Mouse (Mus musculus) embryo, embryonic 10 days (tissue): ENCODE data around the gene F3.
A peak's percentile ranks its signal among the peaks of the same experiment; 100 is the strongest.

Source experiments
- DNase-seq: peaks from one replicate; pipeline ENCODE4 v3.0.0-alpha.2; 2015; ENCODE audit warnings: low spot score

F3 gene

DNA sequence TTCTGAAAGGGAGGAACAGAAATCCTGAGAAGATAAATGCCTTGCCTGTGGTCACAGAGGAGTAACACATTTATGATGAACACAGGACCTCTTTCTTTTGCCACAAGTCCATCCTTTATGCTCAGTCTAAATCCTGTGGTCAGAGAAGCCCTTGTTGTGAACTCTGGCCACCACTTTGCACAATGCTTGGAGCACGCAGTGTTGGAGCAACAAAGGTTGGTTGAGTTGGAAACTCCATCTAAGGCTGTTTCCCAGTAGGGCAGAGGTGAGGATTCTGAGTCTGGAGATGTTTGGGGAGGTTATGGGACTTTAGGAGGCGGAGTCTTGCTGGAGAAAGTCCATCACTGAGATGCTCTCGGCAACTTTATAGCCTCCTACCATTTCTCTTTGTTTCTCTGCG, 16.2 kb upstream of the F3 start:
- no peak for DNase-seq

DNA sequence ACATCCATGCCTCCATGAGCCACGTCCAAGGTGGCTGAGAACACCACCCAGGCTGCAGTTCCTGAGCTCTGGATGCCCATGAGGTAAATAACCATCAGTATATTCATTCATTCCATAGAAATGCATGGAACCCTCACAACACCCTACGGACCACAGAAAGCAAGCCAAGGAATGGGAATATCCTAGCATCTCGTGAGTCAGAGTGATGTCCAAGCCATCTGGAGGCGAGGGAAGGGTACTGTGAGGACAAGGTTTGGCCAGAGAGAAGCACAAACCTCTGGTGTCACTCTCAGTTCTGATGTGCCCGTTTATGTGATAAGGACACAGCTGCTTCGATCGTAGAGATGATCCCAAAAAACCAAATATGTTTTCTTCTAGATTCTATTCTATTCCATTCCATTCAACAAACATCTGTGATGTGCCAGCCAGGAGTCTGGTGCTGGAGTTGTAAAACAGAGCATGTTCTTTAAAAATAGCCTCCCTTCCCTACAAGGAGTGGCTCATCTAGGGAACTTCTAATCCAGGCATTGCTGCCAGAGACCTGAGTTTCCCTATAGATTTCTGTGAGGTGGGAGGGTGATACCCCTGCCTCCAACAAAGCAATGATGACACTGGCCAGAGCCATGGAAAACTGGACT, 12.3 kb upstream of the F3 start:
- no peak for DNase-seq

DNA sequence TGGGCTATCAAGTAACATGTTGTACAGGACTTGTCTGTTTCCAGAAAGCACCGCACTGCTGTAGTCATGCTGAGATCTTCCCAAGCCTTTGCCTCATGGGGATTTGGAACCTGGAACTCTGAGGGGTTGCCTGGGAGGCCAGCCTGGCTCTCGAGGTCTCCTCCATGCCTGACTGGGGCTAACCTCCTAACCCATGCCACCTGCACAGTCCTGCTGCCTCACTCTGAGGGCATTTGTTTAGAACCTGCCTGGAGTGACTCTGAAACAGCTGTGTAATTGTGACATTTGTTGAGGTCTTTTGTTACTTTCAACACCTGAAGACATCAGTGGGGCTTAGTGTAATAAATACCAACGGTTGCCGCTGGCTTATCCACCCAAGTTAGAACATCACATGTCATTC, 11.1 kb upstream of the F3 start:
- DNase-seq, result no peak

DNA sequence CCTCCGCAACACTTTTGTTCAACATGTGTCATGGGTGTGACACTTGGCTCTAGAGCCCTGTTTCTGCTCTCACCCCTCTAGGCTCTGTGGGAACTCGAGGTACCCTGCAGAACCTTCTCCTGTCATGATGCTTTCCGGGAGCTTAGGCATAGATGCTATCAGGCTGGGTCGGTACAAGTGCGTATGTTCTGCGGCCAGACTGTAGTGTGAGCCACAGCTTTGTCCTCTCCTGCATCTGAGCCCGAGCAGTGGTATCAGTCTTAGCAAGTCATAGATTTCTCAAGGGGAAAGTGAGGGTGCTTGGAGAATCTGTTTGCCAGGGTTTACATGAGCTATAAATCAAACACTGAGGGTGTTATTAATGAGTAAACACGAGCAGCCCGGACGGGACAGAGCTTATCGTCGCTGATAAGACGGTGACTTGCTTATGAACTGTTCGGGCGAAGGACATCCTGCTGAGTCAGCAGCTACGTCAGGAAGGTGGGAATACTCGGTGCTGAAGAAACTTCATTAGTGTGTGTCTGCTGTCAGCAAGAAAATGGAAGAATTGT, 10.1 kb upstream of the F3 start:
- DNase-seq, result no peak

DNA sequence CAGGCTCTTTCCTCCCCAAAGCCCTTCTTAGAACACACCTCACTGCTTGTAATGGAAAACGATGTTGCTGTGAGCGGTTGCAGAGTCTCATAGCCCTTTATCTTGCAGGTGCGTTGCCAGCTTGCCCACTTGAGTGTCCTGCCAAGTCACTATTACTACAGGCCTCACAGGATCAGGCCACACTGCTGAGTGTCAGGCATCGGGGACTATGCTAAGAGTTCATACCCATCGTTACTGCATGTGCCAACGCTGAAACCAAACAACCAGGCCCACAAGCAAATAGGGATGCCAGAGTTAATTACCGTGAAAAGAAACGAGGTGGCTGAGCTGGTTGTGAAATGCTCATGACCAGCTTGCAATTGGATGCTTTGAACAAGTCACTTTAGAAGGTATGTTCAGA, 9.5 kb upstream of the F3 start:
- no peak for DNase-seq

DNA sequence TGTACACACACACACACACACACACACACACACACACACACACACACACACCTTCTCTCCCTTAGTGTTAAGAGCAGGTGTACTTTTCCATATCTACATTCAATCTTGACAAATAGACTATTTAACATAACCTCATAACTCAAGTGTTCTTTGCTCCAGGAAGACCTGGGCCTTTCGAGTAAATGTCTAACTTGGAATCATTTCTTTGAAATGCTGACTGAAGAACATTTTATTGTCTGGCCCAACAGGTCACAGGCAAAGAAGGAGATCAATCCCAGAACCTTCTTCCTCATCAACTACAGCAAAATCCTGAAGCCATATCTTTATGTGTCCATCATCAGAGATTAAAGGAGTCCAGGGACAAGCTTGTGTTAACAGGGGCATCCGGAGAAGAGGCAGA, 8.9 kb upstream of the F3 start:
- no peak for DNase-seq

DNA sequence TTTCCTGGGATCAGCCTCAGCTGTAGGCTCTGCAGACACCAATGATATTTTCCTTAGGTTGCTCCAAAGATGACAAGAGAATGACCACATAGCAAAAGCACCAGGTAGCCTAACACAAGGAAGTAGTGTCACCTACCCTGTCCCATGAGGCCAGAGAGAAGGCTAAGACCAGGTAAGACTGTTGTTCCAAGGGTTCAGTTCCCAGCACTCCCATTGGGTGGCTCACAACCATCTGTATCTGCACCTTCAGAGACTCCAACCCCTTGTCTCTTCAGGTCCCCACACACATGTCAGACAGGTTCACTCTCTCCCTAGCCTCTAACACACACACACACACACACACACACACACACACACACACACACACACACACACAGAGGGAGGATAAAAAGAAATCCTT, 8.0 kb upstream of the F3 start:
- DNase-seq, result no peak

DNA sequence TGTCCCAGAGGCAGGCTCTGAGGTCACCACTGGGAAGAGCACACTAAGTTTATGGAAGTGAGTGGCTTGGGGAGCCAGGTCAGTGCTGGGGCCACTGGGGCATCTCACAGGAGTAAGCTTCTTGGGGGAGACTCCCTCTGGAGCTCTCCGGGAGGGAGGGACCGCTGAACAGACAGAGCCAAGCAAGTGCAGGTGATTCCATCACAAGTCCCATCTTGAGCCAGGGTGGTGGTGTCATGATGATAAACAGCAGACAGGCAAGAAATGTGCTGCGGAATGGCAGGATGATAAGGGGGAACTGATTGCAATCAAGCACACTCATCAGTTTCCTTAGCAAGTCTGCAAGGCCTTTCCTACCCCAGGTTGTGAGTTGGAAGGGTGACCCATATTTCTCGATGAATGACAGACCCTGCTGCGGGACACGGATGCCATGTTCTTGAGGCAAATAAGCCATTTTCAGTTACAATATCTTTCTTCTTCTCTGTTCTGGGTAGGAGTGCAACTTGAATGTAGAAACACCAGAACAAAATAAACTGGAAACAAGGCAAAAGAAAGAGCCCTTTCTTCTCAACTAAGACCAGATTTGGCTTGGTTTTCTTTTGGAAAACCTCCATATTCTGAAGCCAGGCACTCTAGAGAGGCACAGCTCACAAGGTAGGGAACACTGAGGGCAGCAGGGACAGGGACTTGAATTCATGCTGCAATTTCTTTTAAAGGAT, 7.4 kb upstream of the F3 start:
- no peak for DNase-seq

DNA sequence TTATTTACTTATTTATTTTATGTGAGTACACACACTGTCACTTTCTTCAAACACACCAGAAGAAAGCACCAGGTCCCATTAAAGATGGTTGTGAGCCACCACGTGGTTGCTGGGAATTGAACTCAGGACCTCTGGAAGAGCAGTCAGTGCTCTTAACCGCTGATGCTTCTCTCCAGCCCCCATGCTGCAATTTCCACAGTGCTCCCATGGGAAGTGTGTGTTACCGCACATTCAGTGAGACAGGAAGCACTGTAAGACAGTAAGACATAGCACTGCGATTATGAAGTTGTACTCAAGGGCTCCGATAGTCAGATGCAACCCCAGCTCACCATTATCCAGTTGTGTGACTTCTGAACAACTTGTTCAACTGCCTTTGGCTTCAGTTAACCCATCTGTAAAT, 6.9 kb upstream of the F3 start:
- no peak for DNase-seq

DNA sequence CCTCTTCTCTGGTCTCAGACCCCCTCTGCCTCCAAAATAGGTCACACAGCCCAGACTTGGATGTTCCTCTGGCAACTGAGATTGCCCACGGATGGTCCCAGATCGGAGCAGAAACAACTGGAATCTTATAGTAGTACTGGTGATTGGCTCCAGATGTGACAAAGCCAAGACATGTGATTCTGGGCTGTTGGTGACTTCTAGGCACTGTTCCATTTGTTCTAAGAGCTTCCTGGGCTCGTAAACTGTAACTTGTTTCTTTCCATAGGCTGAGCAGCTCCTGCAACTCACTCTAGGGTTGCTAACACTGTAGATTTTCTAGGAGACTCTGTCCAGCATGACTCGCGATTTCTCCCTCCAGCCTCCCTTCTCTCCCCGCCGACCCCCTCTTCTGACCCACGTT, 4.7 kb upstream of the F3 start:
- no peak for DNase-seq

DNA sequence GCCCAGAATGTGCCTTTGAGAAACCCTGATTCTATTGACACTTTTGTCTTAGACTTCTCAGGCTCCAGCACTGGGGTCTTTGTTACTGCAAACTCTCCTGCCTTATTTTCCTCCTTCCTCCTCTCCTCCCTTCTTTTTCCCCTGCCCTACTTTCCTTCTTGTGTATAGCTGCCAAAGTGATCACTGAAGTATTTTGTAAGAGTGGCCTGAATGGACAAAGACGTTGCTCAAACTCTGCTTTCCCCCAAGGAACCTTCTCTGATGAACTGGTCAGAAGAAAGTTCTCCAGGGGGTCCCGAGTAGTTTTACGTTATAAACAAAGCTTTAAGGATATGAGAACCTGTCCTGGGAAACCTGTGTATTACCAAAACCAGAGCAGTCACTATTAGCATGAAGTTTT, 3.6 kb upstream of the F3 start:
- DNase-seq, result no peak

DNA sequence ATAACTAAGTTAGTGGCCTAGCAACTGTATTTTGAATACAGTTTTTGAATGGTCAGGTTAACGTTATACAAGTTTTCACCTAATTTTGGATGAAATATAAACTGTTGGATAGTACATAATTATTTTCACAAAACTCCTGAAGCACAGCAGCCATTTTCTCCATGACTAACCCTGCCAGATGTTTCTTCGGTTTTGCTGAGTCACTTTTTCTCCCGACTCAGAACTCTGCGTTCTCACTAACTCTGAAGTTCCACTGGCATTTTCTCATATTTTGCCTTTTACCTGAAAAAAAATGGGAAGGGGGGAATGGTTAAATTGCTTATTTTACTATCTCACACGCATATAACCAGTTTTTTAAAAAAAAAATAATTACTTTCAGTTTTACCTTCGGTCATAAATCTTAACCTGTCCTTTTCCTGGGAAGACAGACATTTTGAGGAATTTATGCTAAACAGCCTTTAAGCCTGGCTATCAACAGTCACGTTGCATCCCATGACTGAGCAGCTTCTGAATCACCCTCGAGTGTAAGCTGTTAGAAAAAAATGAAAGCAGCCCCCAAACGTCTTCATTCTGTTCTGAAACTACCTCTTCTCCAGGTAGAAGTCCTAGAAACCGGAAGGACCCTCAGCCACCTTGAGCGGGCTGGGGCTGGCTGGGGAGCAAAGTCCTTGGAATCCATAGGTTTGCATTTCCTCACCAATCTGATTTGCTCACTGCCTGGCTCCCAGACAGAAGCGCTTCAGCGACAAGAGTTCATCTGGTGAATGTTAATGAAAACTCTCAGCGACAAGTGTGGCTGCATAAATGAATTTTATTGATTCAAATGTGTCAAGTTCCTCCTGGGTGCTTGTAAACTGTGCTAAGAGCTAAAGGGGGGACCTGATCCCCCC, 2.3 kb upstream of the F3 start:
- DNase-seq, result no peak

DNA sequence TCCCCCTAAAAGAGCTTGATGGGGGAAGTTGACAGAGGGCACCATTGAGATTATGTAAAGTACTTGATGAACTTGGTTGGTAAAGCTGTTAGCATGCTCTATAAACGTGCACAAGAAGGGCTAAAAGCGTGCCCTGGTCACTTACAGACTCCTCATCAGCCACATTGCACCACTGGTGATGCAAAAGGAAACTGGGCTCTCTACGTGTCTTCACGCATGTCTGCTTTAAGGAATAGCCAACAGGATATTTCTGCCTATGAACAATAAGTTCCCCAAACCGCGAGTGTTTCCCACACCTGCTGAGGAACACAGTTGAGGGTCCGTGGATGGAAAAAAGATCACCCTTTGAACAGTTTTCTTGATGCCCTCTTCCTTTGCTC, 1.7 kb upstream of the F3 start:
- DNase-seq, result no peak

DNA sequence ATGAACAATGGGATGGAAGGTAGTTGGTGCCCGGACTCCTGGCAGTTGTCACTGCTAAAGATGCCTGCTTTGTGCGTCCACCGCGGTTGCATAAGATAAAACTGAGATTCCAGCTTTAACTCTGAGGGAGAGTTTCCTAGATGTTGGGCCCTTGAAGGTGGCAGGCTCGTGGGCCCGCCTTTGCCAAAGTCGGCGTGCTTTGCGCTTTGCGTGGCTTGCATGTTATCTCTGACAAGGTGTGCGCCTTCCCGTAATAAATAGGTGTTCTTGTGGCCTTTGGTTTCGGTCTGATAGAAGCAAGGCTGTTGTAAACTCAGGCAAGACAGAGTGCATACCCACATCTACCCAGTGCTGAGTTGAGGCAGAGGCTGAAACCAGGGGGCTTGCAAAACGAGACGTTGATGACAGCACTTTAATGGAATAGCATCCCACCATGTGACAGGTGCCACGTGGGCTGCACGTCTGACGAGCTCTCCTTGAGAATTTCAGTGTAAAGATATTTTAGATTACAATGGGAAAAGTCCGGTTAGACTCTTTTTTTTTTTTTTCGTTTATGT, 709 bp downstream of the F3 start:
- DNase-seq, result no peak

DNA sequence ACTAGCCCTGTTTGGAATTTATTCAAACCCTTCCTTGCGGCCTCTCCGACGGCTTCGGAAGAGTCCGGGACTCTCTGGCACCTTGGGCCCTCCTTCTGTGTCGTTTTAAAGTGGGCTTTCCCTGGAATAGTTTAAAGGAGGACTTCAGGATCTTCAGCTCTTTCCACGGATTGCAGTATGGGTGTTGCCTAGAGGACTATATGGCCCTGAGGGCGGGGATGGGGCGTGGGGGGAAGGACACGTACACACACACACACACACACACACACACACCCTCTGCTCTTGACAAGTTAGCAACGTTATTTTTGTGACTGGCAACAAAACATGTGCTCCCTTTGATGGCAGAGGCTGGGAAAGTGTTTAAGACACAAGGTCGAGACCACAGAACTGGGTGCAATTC, 1.2 kb downstream of the F3 start:
- DNase-seq, result no peak

DNA sequence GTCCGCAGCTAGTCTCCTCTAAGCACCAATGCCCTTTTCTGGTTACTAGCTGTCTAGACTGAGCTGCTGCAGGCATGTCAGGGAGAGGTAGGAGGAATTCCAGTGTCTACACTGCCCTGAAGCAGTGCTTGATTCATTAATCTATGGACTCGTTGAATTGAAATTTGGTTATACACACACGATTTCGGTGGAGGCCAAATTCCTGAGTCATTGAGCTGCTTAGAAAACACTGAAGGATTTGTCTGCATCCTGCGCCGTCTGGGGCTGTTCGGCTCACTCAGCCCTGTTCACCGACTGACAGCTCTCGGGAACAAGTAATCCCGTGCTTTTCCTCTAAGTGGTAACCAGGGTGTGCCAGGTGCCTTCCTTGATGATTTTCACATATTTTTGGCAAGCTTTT, 2.3 kb downstream of the F3 start:
- no peak for DNase-seq

DNA sequence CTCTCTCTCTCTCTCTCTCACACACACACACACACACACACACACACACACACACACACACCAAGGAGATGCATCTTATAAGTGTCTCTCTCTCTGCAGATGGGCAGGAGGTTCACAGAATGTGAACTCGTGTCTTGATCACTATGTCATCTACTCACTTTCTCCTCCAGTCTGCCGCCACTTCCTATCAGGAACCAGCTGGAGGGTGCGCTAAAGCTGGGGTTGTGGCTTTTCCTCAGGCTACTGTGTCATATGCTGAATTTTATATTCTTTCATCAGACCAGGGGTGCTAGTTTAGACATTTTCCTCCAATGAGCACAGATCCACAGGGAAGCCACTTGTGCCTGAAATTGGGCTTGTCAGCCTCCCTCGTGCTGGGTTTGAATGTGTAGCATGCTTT, 6.3 kb downstream of the F3 start:
- no peak for DNase-seq

DNA sequence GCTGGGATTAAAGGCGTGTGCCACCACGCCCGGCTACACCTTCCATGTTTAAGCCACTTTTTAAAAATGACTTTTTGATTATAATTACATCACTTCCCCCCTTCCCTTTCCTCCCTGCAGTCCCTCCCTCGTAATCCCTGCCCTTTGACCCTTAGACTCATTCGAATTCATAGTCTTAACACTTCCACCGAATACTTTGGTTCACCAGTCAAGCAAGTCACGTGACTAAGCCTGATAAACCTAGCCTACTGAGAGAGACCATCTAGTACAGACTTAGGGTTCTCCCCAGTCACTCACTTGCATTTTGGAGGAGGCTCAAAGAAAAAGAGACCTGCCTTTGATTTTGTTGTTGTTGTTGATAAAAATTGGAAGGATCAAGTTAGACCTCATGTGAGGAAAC, 12.2 kb downstream of the F3 start:
- no peak for DNase-seq

DNA sequence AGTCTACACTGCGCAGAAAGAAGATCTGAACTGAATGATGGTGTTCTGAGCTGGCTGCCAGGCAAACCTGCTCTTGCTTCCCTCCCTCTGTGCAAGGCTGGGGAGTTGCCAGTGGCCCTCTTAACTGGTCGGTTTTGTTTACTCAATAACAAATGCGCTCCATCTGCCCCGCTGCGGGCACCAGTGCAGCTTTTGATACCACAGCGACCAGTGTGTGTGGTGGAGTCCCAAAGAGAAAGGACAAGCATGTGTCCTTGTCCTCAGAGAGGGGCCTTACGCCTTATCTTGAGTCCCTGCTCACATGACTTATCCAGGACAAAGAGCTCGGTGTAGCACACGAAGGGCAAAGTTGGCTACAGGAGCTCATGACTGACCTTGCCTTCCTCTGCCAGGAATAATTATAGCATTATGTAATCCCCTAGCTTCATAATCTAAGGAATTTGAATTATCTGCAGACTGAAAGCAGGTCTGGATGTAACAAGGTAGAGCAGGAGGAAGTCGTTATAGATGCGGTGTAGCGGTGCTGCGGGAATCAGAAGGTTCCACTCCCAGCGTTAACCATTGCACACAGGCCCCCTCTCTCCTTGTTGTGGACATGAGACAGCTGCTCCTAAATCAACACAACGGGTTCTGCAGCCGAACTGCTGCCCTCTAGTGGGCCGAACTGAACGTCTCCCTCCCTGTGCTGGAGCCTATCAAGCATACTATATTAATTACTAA, 12.8 kb downstream of the F3 start:
- peak; percentile 88 for DNase-seq

DNA sequence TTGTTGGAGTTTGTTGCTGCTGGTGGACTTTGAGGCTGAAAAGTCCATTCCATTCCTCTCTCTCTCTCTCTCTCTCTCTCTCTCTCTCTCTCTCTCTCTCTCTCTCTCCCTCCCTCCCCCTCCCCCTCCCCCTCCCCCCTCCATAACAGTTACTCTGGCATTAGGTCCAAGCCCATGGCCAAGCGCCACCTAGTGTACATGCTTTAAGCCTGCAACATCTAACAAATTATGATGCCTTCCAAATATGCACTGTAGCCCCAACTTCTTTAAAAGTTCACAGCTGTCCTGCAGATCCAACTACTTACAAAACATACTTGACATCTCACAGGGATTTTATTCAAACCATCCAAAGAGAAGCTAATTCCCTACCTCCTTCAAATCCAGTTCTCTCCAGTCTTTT, 14.1 kb downstream of the F3 start:
- DNase-seq, result peak; percentile 63

DNA sequence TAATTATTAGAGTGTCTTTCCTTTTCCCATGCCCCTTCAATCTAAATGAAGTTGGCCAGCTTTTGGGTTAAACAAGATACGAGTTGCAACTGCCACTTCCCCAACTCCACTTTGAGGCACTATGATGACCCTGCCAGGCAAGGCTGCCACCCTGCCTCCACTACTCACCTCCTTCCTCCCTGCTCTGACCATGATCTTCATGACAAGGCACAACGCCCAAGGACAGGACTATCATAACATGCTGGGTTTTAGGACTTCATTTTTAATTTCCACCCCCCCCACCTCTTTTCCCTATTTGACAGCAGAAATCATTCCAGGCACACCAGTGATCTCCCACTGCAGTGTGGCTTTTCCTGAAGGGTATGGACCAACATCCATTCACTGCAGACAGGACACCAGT, 14.6 kb downstream of the F3 start:
- DNase-seq, result no peak

DNA sequence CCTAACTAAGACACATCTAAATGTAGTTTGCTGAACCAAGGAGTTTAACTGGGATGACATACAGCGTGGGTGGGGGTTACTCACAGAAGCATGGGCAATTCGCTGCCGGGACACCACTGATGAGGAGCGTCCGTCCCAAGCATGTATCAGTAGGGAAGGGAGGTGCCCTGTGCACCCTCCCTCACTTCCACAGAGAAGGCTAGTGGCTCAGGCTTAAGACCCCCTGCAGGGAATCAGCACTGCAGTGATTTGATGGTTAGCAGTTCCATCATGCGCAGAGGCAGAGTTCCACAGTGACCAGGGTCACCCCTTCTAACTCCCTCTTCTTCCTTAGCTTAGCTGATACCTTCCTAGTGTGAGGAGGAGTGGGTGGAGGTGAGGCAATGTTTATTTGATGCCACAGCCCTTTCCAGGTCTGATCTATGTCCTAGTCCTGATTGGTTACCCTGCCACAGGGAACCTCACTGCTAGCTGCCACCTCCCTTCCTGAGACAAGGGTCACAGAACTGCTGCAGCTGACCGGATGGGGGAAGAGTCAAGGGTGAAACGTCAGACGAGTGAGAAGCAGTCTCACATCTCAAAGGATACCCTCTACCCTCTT, 15.5 kb downstream of the F3 start:
- no peak for DNase-seq
